Mouse (Mus musculus) ES-E14 (cell line): Measurements from ENCODE around the gene Mpg.

Experiments
- CHD2 ChIP-seq: IDR thresholded peaks from 2 replicates; pipeline ENCODE4 v1.6.1; 2014; ENCODE audit warnings: mild to moderate bottlenecking, low read depth, low read length, inconsistent platforms
- HCFC1 ChIP-seq: IDR thresholded peaks from 2 replicates; pipeline ENCODE4 v1.6.1; 2012; ENCODE audit warnings: low read length, inconsistent platforms, borderline replicate concordance; ENCODE audit not compliant: insufficient read depth
- MAFK ChIP-seq: IDR thresholded peaks from 2 replicates; pipeline ENCODE4 v1.6.1; 2014; ENCODE audit warnings: mild to moderate bottlenecking, low read depth, low read length, inconsistent platforms; ENCODE audit not compliant: insufficient read depth
- ZC3H11A ChIP-seq: IDR thresholded peaks from 2 replicates; pipeline ENCODE4 v1.6.1; 2012; ENCODE audit warnings: low read depth, mild to moderate bottlenecking, inconsistent platforms, low read length, borderline replicate concordance
- ZNF384 ChIP-seq: IDR thresholded peaks from 2 replicates; pipeline ENCODE4 v1.6.1; 2012; ENCODE audit warnings: low read depth, low read length, inconsistent platforms

DNA sequence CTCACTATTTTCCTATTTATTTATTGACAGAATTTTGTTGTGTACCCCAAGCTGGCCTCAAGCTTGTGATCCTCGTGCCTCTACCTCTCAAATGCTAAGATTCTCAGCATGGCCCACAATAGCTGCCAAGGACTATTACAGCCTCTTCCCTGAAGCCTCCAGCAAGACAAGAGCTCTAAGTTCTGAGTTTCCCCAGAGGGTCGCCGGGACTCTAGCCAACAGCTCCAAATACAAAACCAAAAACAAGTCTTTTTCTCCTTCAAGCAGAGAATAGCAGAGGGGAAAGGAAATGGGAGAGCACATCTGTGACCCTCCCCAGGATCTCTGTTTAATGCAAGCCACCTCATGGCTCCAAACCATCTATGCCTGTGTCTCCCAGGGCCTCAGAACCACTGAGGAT is 17.8 kb downstream of the Mpg start:
- TF ChIP-seq ZC3H11A: no peak
- no peak for TF ChIP-seq CHD2
- TF ChIP-seq HCFC1: no peak
- no peak for TF ChIP-seq ZNF384
- no peak for TF ChIP-seq MAFK
